Mouse (Mus musculus): ENCODE measurements around the gene Retreg2.

GRCm38 (mm10) chr1:75182160-75182559 is 39.6 kb downstream of the Retreg2 start:
- peak; percentile 44 for TF ChIP-seq CTCF (IDR thresholded peaks at IDR 0.05)
- no peak for TF ChIP-seq POLR2A (IDR thresholded peaks at IDR 0.05; ENCODE audit: insufficient read depth, low read depth, low read length)
